Comparison of ENCODE assay signal across 9 mouse cellular contexts in the genomic region with DNA sequence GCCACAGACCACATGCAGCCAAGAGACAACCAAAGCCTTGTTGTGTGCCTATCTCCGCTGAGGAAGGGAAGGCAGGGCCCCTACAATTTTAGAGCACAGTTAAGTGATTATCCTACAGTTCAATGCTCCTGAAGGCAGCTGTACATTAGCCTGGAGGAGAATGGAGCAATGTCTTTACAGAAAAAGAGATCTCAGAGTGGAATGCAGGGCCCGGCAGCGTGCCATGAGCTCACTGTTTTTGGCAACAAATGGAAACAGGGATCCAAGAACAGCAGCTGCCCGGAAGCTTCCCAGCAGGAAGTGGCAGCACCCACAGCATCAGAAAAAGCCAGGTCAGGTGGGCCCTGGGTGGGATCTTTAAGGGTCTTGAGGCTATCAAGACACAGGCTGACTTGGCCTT. TPM values are rescaled to one million over a fixed set of nuclear protein-coding genes. Genes with fewer than 3 reads are reported as not detected.
DNase-seq lines count a peak whose midpoint lies in the region; ATAC-seq and TF ChIP-seq lines count a peak whose summit lies in the region.
"Had no signal": no experiment of that assay in that cellular context is flagged by ENCODE, and none has a peak within 500 bp of the region (broad histone marks: within the 10 kb centered on the region; RNA-seq: fewer than 3 reads in every experiment).

No protein-coding gene starts in this region.

- H3K4me1 ChIP-seq in liver, adult 2 months (ENCODE audit: control insufficient read depth, insufficient read depth, low read length): no peaks in the 10 kb centered on the region
- H3K4me1 ChIP-seq in liver, embryonic 12.5 days: peaks cover 24% of the 10 kb centered on the region; the same call in 1 of the 2 replicates
- peaks cover 16% of the 10 kb centered on the region for H3K4me1 ChIP-seq in forebrain, embryonic 14.5 days (ENCODE audit: control insufficient read depth, insufficient read depth, low read length)
- H3K4me1 ChIP-seq: limb, embryonic 12.5 days had no signal

- intact Hi-C loops in gastrocnemius, postnatal 36 days (cut with DNase I): no loop called here

- DNase-seq in liver, adult 2 months (ENCODE audit: extremely low read depth, low read depth, low spot score): peak; percentile 9
- DNase-seq in forebrain, embryonic 14.5 days (ENCODE audit: low spot score): peak; percentile 86
- peak; percentile 21 to 37 for DNase-seq in gastrocnemius, postnatal 36 days
- DNase-seq in lung, postnatal 10 days: peak; percentile 64
- DNase-seq in urinary bladder, postnatal 25 days (ENCODE audit: low spot score): no peak

- no peak overlapping the region for H3K27ac ChIP-seq in liver, adult 2 months (replicated peaks; ENCODE audit: insufficient read depth, low read depth, low read length)
- H3K27ac ChIP-seq in liver, embryonic 12.5 days: no peak overlapping the region
- peak overlapping the region; percentile 72 for H3K27ac ChIP-seq in forebrain, embryonic 14.5 days (ENCODE audit: low read depth, low read length)
- H3K27ac ChIP-seq: limb, embryonic 12.5 days had no signal

- no peak overlapping the region for H3K4me2 ChIP-seq in liver, embryonic 12.5 days
- H3K4me2 ChIP-seq in forebrain, embryonic 14.5 days (ENCODE audit: low read length): no peak overlapping the region
- H3K4me2 ChIP-seq: limb, embryonic 12.5 days had no signal

- H3K9ac ChIP-seq in liver, adult 2 months (ENCODE audit: low read depth, low read length): no peak overlapping the region
- no peak overlapping the region for H3K9ac ChIP-seq in liver, embryonic 12.5 days
- no peak overlapping the region for H3K9ac ChIP-seq in forebrain, embryonic 14.5 days (ENCODE audit: low read length)
- H3K9ac ChIP-seq: limb, embryonic 12.5 days had no signal

- H3K36me3 ChIP-seq in liver, adult 2 months (ENCODE audit: control insufficient read depth, insufficient read depth, low read length): no peaks in the 10 kb centered on the region
- no peaks in the 10 kb centered on the region for H3K36me3 ChIP-seq in liver, embryonic 12.5 days
- no peaks in the 10 kb centered on the region for H3K36me3 ChIP-seq in forebrain, embryonic 14.5 days (ENCODE audit: control insufficient read depth, insufficient read depth, low read length)
- H3K36me3 ChIP-seq: limb, embryonic 12.5 days had no signal

- WGBS in liver, adult 2 months: 85% methylated on average over 4 of the region's 4 CpGs
- 81% methylated on average over 4 of the region's 4 CpGs for WGBS in liver, embryonic 12.5 days (ENCODE audit: insufficient replicate concordance)
- WGBS in forebrain, embryonic 14.5 days: 8% methylated on average over 4 of the region's 4 CpGs

- H3K27me3 ChIP-seq in liver, adult 2 months (ENCODE audit: control insufficient read depth, insufficient read depth, low read length): no peaks in the 10 kb centered on the region
- H3K27me3 ChIP-seq in liver, embryonic 12.5 days (replicated peaks): no peaks in the 10 kb centered on the region
- no peaks in the 10 kb centered on the region for H3K27me3 ChIP-seq in forebrain, embryonic 14.5 days (replicated peaks; ENCODE audit: control insufficient read depth, insufficient read depth, low read length)
- H3K27me3 ChIP-seq: limb, embryonic 12.5 days had no signal

- no peak for TF ChIP-seq POLR2A in liver, adult 2 months (IDR thresholded peaks at IDR 0.05; ENCODE audit: extremely low read depth, insufficient read depth, low read length)

- H3K9me3 ChIP-seq in liver, embryonic 12.5 days (replicated peaks): no peaks in the 10 kb centered on the region
- H3K9me3 ChIP-seq in forebrain, embryonic 14.5 days (replicated peaks; ENCODE audit: control insufficient read depth, low read length): no peaks in the 10 kb centered on the region
- H3K9me3 ChIP-seq: limb, embryonic 12.5 days had no signal

- no peaks in the 10 kb centered on the region for H3K79me2 ChIP-seq in liver, adult 2 months (ENCODE audit: control insufficient read depth, insufficient read depth, low read length)

- no peak overlapping the region for H3K4me3 ChIP-seq in liver, adult 2 months (ENCODE audit: insufficient read depth, low read depth, low read length)
- H3K4me3 ChIP-seq in liver, embryonic 12.5 days: no peak overlapping the region
- H3K4me3 ChIP-seq in forebrain, embryonic 14.5 days (ENCODE audit: low read depth, low read length): no peak overlapping the region
- H3K4me3 ChIP-seq: limb, embryonic 12.5 days had no signal

- no peak for ATAC-seq in liver, embryonic 12.5 days
- ATAC-seq in forebrain, embryonic 14.5 days: peak; percentile 88
- no peak for ATAC-seq in inflammation-experienced regulatory T-cells, adult 6 months
- no peak for ATAC-seq in activated CD4-positive, CD25-positive, alpha-beta regulatory T cell, adult 4 months

- no peak for TF ChIP-seq CTCF in liver, adult 2 months (IDR thresholded peaks at IDR 0.05; ENCODE audit: low read depth, low read length)

RNA-seq across cellular contexts. Expression of a gene that starts 3.4 kb away (rescaled TPM):
- total RNA-seq in liver, adult 2 months (2014; rRNA removed): 10.0 and 13.4 TPM in 2 replicates
- polyA plus RNA-seq in liver, adult 2 months (2012; rRNA removed): 3.4 and 6.6 TPM in 2 replicates
- polyA plus RNA-seq in liver, embryonic 12.5 days (2016; fragmentation: Nextera tagmentation; extraction: Ambion mirVana): 3.4 and 5.3 TPM in 2 replicates
- polyA plus RNA-seq in forebrain, embryonic 14.5 days (2014; fragmentation: Nextera tagmentation; extraction: Ambion mirVana): 2.9 and 4.6 TPM in 2 replicates
- total RNA-seq in gastrocnemius, postnatal 36 days (2021): 100 to 1,000 TPM in 1 of 2 experiments, 10 to 100 TPM in 1; 80.3 to 112 TPM
- 10 to 100 TPM in 2 of 3 experiments, 1 to 10 TPM in 1; 9.1 to 26.6 (median 25.0) TPM for polyA plus RNA-seq in inflammation-experienced regulatory T-cells, adult 6 months (2017; shearing (Covaris generic))
- 10 to 100 TPM in 1 of 2 experiments, 1 to 10 TPM in 1; 8.6 to 23.0 TPM for polyA plus RNA-seq in activated CD4-positive, CD25-positive, alpha-beta regulatory T cell, adult 4 months (2017; shearing (Covaris generic))
